ENCODE assay signal across 10 mouse cellular contexts in the genomic region with DNA sequence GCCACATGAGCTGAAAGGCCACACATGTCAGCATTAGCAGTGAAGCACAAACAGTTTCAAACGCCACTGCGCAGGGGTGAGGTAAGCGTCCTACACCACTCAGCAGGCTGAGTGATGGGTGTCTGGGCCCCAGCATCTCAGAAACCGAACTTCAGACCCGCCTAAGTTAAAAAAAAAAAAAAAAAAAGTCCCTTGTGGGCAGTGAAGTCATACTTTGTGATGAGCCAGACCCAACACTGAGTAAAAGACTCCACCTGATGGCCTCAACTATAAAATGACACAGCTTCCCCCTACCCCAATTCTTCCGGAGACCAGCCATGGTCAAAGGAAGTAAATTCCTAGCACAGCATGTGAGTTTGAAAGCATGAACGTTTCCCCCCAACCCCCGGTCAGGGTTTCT. TPM values are rescaled to one million over a fixed set of nuclear protein-coding genes. Genes with fewer than 3 reads are reported as not detected.
DNase-seq lines count a peak whose midpoint lies in the region; ATAC-seq and TF ChIP-seq lines count a peak whose summit lies in the region.
"Had no signal": no experiment of that assay in that cellular context is flagged by ENCODE, and none has a peak within 500 bp of the region (broad histone marks: within the 10 kb centered on the region; RNA-seq: fewer than 3 reads in every experiment).

No protein-coding gene starts in this region.

- no peak for TF ChIP-seq CTCF in lung, embryonic 14.5 days (IDR thresholded peaks at IDR 0.05; ENCODE audit: low read depth)
- no peak for TF ChIP-seq CTCF in small intestine, adult 2 months (IDR thresholded peaks at IDR 0.05; ENCODE audit: extremely low read depth, insufficient read length, insufficient replicate concordance, low read depth, low read length)

- ATAC-seq in lung, embryonic 14.5 days (ENCODE audit: insufficient read depth): no peak
- no peak for ATAC-seq in embryonic facial prominence, embryonic 15.5 days (ENCODE audit: insufficient number of reproducible peaks, low FRiP score, low TSS enrichment, low read depth)
- ATAC-seq in limb, embryonic 12.5 days (ENCODE audit: insufficient number of reproducible peaks, insufficient read depth, low FRiP score, low TSS enrichment, low read depth): no peak
- ATAC-seq in megakaryocyte progenitor cell, adult 5-6 weeks (replicated peaks; ENCODE audit: poor library complexity): no peak

- H3K4me3 ChIP-seq in lung, embryonic 14.5 days (ENCODE audit: low read depth, low read length): peak overlapping the region; percentile 77
- H3K4me3 ChIP-seq in embryonic facial prominence, embryonic 15.5 days (replicated peaks): peak overlapping the region; percentile 83
- H3K4me3 ChIP-seq in limb, embryonic 12.5 days (replicated peaks): peak overlapping the region; percentile 82
- H3K4me3 ChIP-seq in small intestine, adult 2 months (ENCODE audit: low read depth, low read length): peak overlapping the region; percentile 25; the same call in 1 of the 2 replicates

- H3K4me2 ChIP-seq in lung, embryonic 14.5 days: peak overlapping the region; percentile 86
- peak overlapping the region; percentile 71 for H3K4me2 ChIP-seq in embryonic facial prominence, embryonic 15.5 days (replicated peaks)
- peak overlapping the region; percentile 94 for H3K4me2 ChIP-seq in limb, embryonic 12.5 days

- peaks cover 46% of the 10 kb centered on the region for H3K36me3 ChIP-seq in lung, embryonic 14.5 days (ENCODE audit: insufficient read depth)
- peaks cover 38% of the 10 kb centered on the region for H3K36me3 ChIP-seq in embryonic facial prominence, embryonic 15.5 days
- peaks cover 49% of the 10 kb centered on the region for H3K36me3 ChIP-seq in limb, embryonic 12.5 days
- H3K36me3 ChIP-seq in small intestine, adult 2 months (ENCODE audit: control insufficient read depth, insufficient read depth, low read length): peaks cover 27% of the 10 kb centered on the region

- no peak for DNase-seq in lung, embryonic 14.5 days
- no peak for DNase-seq in lung, postnatal 4 days
- no peak for DNase-seq in Muller cell, postnatal 12 days (ENCODE audit: inconsistent ontology term)
- no peak for DNase-seq in cerebellum, adult 11-12 months
- DNase-seq: right cerebral cortex, adult 18-20 months had no signal

- H3K4me1 ChIP-seq in lung, embryonic 14.5 days (ENCODE audit: insufficient read depth): peaks cover 12% of the 10 kb centered on the region; the same call in 1 of the 2 replicates
- H3K4me1 ChIP-seq in embryonic facial prominence, embryonic 15.5 days: peaks cover 38% of the 10 kb centered on the region
- peaks cover 33% of the 10 kb centered on the region for H3K4me1 ChIP-seq in limb, embryonic 12.5 days (replicated peaks)
- peaks cover 17% of the 10 kb centered on the region for H3K4me1 ChIP-seq in small intestine, adult 2 months (ENCODE audit: control insufficient read depth, insufficient read depth, insufficient read length, low read length)

- H3K9me3 ChIP-seq in lung, embryonic 14.5 days (ENCODE audit: low read depth, low read length): no peaks in the 10 kb centered on the region
- H3K9me3 ChIP-seq in embryonic facial prominence, embryonic 15.5 days (replicated peaks): no peaks in the 10 kb centered on the region
- no peaks in the 10 kb centered on the region for H3K9me3 ChIP-seq in limb, embryonic 12.5 days

- 44% methylated on average over 8 of the region's 8 CpGs for WGBS in lung, embryonic 14.5 days
- WGBS in embryonic facial prominence, embryonic 15.5 days: 52% methylated on average over 8 of the region's 8 CpGs
- 65% methylated on average over 8 of the region's 8 CpGs for WGBS in limb, embryonic 12.5 days
- WGBS in small intestine, adult 2 months: 22% methylated on average over 8 of the region's 8 CpGs

- no peaks in the 10 kb centered on the region for H3K27me3 ChIP-seq in lung, embryonic 14.5 days (ENCODE audit: insufficient read depth, low read length)
- no peaks in the 10 kb centered on the region for H3K27me3 ChIP-seq in embryonic facial prominence, embryonic 15.5 days
- no peaks in the 10 kb centered on the region for H3K27me3 ChIP-seq in limb, embryonic 12.5 days
- no peaks in the 10 kb centered on the region for H3K27me3 ChIP-seq in small intestine, adult 2 months (ENCODE audit: control insufficient read depth, insufficient read depth, low read length)

- TF ChIP-seq POLR2A in small intestine, adult 2 months (IDR thresholded peaks at IDR 0.05; ENCODE audit: low read depth, low read length): no peak

- H3K27ac ChIP-seq in lung, embryonic 14.5 days (ENCODE audit: low read depth): no peak overlapping the region
- no peak overlapping the region for H3K27ac ChIP-seq in embryonic facial prominence, embryonic 15.5 days (replicated peaks)
- H3K27ac ChIP-seq in limb, embryonic 12.5 days: no peak overlapping the region
- no peak overlapping the region for H3K27ac ChIP-seq in small intestine, adult 2 months (ENCODE audit: insufficient read depth, low read depth, low read length)
- H3K27ac ChIP-seq: left cerebral cortex, adult 2 months had no signal

- peak overlapping the region; percentile 90 for H3K9ac ChIP-seq in lung, embryonic 14.5 days
- H3K9ac ChIP-seq in embryonic facial prominence, embryonic 15.5 days: no peak overlapping the region
- 0 out of 2 replicates have a peak overlapping the region, but pooled peaks have one; percentile 90 for H3K9ac ChIP-seq in limb, embryonic 12.5 days (replicated peaks)

RNA-seq across cellular contexts. Expression of a gene that starts 2.0 kb away (rescaled TPM):
- 132 and 136 TPM in 2 replicates for polyA plus RNA-seq in lung, embryonic 14.5 days (2014; fragmentation: Nextera tagmentation; extraction: Ambion mirVana)
- 133 and 135 TPM in 2 replicates for polyA plus RNA-seq in embryonic facial prominence, embryonic 15.5 days (2015; fragmentation: Nextera tagmentation; extraction: Ambion mirVana)
- 111 and 118 TPM in 2 replicates for polyA plus RNA-seq in limb, embryonic 12.5 days (2016; fragmentation: Nextera tagmentation; extraction: Ambion mirVana)
- 22.8 and 23.5 TPM in 2 replicates for polyA plus RNA-seq in small intestine, adult 2 months (2012; rRNA removed)
- total RNA-seq in megakaryocyte progenitor cell, adult 5-6 weeks (2015): 73.3 and 82.6 TPM in 2 replicates
- 47.8 and 49.6 TPM in 2 replicates for total RNA-seq in megakaryocyte progenitor cell, adult 5-6 weeks (2017)

RNA-seq across cellular contexts. Expression of a gene that starts 2.3 kb away (rescaled TPM):
- polyA plus RNA-seq in lung, embryonic 14.5 days (2014; fragmentation: Nextera tagmentation; extraction: Ambion mirVana): 935 and 1,086 TPM in 2 replicates
- polyA plus RNA-seq in embryonic facial prominence, embryonic 15.5 days (2015; fragmentation: Nextera tagmentation; extraction: Ambion mirVana): 941 and 1,047 TPM in 2 replicates
- polyA plus RNA-seq in limb, embryonic 12.5 days (2016; fragmentation: Nextera tagmentation; extraction: Ambion mirVana): 1,152 and 1,201 TPM in 2 replicates
- polyA plus RNA-seq in small intestine, adult 2 months (2012; rRNA removed): 34.0 and 67.2 TPM in 2 replicates
- 632 and 667 TPM in 2 replicates for total RNA-seq in megakaryocyte progenitor cell, adult 5-6 weeks (2015)
- total RNA-seq in megakaryocyte progenitor cell, adult 5-6 weeks (2017): 1,515 and 1,624 TPM in 2 replicates

RNA-seq across cellular contexts. Expression of a gene that starts 5.8 kb away (rescaled TPM):
- polyA plus RNA-seq in lung, embryonic 14.5 days (2014; fragmentation: Nextera tagmentation; extraction: Ambion mirVana): 1.1 and 1.2 TPM in 2 replicates
- polyA plus RNA-seq in embryonic facial prominence, embryonic 15.5 days (2015; fragmentation: Nextera tagmentation; extraction: Ambion mirVana): 2.2 and 4.2 TPM in 2 replicates
- polyA plus RNA-seq in limb, embryonic 12.5 days (2016; fragmentation: Nextera tagmentation; extraction: Ambion mirVana): 1.4 and 1.8 TPM in 2 replicates
- 0.13 TPM in 2 replicates for polyA plus RNA-seq in small intestine, adult 2 months (2012; rRNA removed)
- total RNA-seq in megakaryocyte progenitor cell, adult 5-6 weeks (2015): 0.22 TPM in 2 replicates
- 0.25 and 0.88 TPM in 2 replicates for total RNA-seq in megakaryocyte progenitor cell, adult 5-6 weeks (2017)

Comparison
In these comparisons a context has a peak if more than half of its experiments do, and no peak if none do; other contexts are left out.
1. H3K4me3 ChIP-seq: peak in every context shown above with its lines; median percentile 83 in embryonic facial prominence, embryonic 15.5 days; 82 in limb, embryonic 12.5 days; 77 in lung, embryonic 14.5 days; 25 in small intestine, adult 2 months.
2. RNA of a gene that starts 2.3 kb away (polyA plus RNA-seq): 1,152 to 1,201 TPM in limb, embryonic 12.5 days, 941 to 1,047 TPM in embryonic facial prominence, embryonic 15.5 days and 935 to 1,086 TPM in lung, embryonic 14.5 days; 34.0 to 67.2 TPM in small intestine, adult 2 months; every median in the first group is over 10 times any median in the second.
3. Peak in every context shown above with its lines, with median percentiles within 50 percentile points of each other: H3K4me2 ChIP-seq.